Mouse (Mus musculus) embryonic facial prominence, embryonic 10.5 days (tissue): ENCODE measurements around the gene Egfem1. TPM values are rescaled to one million over a fixed set of nuclear protein-coding genes. Genes with fewer than 3 reads are reported as not detected.

Experiments
- DNase-seq: peaks from one replicate; pipeline ENCODE4 v3.0.0-alpha.2; 2017; ENCODE audit warnings: low spot score
- H3K27ac ChIP-seq: fragments of 300-500 bp; sonication (generic); replicated peaks from 2 replicates; pipeline ENCODE4 v1.5.1; 2016; ENCODE audit warnings: mild to moderate bottlenecking
- H3K27me3 ChIP-seq: fragments of 300-500 bp; sonication (generic); replicated peaks from 2 replicates; pipeline ENCODE4 v1.6.1; 2016; ENCODE audit warnings: low read depth, mild to moderate bottlenecking; ENCODE audit not compliant: poor library complexity, severe bottlenecking
- H3K36me3 ChIP-seq: fragments of 300-500 bp; sonication (generic); replicated peaks from 2 replicates; pipeline ENCODE4 v1.6.1; 2016; ENCODE audit warnings: mild to moderate bottlenecking, moderate library complexity
- H3K4me1 ChIP-seq: fragments of 300-500 bp; sonication (generic); 2 replicates; pipeline ENCODE4 v1.6.1; 2016
- H3K4me3 ChIP-seq: fragments of 300-500 bp; sonication (generic); 2 replicates; pipeline ENCODE4 v1.5.1; 2016; ENCODE audit warnings: mild to moderate bottlenecking, moderate library complexity
- H3K9me3 ChIP-seq: fragments of 300-500 bp; sonication (generic); 2 replicates; pipeline ENCODE4 v1.6.1; 2016; ENCODE audit warnings: mild to moderate bottlenecking
- WGBS: fragments of 180-500 bp; shearing (Covaris S2); methylation state at CpG from one replicate; pipeline ENCODE4 v1.1.7; 2016; 5-methylcytosine and 5-hydroxymethylcytosine counted together
- polyA plus RNA-seq: library from polyadenylated mRNA; unstranded; fragments of >200 nt; fragmentation: Nextera tagmentation; extraction: Ambion mirVana; gene quantifications from 2 replicates; pipeline ENCODE4 v1.2.1, GENCODE M21; 2016

The Egfem1 gene
- polyA plus RNA-seq, 1 experiment from 2014 or later = 2.8 TPM

DNA sequence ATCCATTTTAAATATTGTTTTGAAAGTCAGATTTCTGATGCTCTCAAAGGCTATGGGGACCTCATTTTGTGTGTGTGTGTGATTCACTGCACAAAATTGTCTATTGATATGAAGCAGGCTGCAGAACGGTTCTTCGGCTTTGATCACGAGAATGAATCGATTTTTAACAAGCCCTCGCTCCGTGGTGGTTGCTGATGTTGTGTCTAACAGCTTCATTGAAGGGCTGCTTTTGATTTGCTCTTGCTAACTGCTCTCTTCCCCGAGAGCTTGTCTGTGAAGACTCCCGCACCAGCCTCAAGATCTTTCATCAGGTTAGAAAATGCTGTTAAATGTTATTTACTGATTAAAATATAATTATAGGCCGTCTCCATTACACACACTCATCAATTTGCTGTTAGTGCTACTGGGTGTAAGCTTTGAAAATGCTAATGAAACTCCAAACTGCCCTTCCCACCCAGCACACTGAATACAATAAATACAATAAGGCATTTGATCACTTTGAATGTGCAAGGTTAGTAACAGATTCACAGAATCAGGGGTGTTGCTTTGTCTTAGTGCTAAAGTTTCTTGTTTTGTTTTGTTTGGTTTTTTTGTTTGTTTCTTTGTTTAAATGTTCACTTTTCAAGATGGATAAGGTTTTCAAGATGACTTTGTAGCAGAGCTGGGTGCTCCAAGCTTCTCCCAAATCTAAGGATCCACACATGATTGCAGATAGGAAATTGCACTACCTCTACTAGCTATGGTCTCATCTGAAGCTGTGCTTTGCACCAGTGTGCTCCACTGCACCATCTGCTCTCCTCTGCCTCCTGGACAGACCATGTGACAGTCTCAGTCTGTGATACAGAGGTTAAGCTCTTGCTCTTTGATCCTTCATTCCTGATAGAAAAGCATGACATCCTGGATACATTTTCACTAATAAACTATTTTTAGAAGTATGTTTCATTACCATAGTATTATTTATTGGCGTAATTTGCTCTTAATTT, 350.6 kb downstream of the Egfem1 start:
- H3K27me3 ChIP-seq = no peaks in the 10 kb centered on the region
- DNase-seq = no peak
- H3K9me3 ChIP-seq = no peaks in the 10 kb centered on the region
- H3K4me3 ChIP-seq = no peak overlapping the region
- no peaks in the 10 kb centered on the region for H3K36me3 ChIP-seq
- no peaks in the 10 kb centered on the region for H3K4me1 ChIP-seq
- 70% methylated on average over 10 of the region's 10 CpGs for WGBS
- H3K27ac ChIP-seq = no peak overlapping the region

DNA sequence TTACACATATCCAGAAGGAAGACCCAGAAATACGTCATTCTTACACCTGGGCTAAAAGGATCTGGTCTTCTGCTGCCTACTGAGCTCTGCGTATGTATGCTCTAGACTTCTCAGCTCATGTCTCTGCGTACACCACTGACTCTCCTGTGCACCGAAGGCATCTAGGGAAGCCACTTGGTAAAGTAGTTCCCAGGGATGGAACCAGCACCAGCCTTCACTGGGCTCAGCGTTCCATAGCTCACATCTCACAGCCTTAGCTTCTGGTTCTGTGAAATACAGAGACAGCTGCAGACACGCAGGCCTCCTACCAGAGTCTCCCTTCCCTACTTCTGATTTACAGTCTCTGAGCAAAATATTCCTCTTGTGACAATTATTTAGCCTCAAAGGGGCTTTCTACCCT, 361.2 kb downstream of the Egfem1 start:
- no peak overlapping the region for H3K4me3 ChIP-seq
- 88% methylated on average over 6 of the region's 6 CpGs for WGBS
- no peak overlapping the region for H3K27ac ChIP-seq
- no peak for DNase-seq
- H3K36me3 ChIP-seq = no peaks in the 10 kb centered on the region
- H3K9me3 ChIP-seq = no peaks in the 10 kb centered on the region
- H3K4me1 ChIP-seq = peaks cover 3% of the 10 kb centered on the region; the same call in 1 of the 2 replicates
- H3K27me3 ChIP-seq = no peaks in the 10 kb centered on the region

GRCm38 (mm10) chr3:29444661-29445060, 362.8 kb downstream of the Egfem1 start:
- H3K4me1 ChIP-seq = peaks cover 3% of the 10 kb centered on the region; the same call in 1 of the 2 replicates
- DNase-seq = no peak
- no peaks in the 10 kb centered on the region for H3K9me3 ChIP-seq
- H3K36me3 ChIP-seq = no peaks in the 10 kb centered on the region
- no peak overlapping the region for H3K27ac ChIP-seq
- H3K27me3 ChIP-seq = no peaks in the 10 kb centered on the region
- H3K4me3 ChIP-seq = no peak overlapping the region
- 82% methylated on average over 5 of the region's 5 CpGs for WGBS

DNA sequence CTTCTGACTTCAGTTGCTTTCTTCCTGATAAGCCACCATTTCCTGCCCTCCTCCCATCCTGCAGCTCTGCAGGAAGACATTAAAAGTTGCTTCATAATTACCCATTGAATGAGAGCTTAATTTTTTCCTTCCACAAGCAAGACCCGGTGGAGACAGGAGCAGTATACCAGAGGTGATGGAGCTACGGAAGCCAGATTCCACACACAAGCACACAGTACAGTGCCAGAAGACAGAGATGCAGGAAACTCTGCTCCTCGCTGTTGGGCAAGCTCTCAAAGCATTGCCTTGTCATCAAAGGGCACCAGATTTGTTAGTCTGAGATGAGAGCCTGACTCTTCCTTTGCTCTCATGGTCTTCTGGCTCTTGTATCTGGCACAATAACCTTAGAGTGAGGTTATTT, 364.3 kb downstream of the Egfem1 start:
- Histone ChIP-seq H3K36me3 (no peaks in the 10 kb centered on the region), H3K27me3 (no peaks in the 10 kb centered on the region), H3K27ac (no peak overlapping the region), H3K4me1 (peaks cover 3% of the 10 kb centered on the region; the same call in 1 of the 2 replicates), H3K9me3 (no peaks in the 10 kb centered on the region), H3K4me3 (no peak overlapping the region)
- WGBS = 58% methylated on average over 3 of the region's 3 CpGs
- DNase-seq = no peak

DNA sequence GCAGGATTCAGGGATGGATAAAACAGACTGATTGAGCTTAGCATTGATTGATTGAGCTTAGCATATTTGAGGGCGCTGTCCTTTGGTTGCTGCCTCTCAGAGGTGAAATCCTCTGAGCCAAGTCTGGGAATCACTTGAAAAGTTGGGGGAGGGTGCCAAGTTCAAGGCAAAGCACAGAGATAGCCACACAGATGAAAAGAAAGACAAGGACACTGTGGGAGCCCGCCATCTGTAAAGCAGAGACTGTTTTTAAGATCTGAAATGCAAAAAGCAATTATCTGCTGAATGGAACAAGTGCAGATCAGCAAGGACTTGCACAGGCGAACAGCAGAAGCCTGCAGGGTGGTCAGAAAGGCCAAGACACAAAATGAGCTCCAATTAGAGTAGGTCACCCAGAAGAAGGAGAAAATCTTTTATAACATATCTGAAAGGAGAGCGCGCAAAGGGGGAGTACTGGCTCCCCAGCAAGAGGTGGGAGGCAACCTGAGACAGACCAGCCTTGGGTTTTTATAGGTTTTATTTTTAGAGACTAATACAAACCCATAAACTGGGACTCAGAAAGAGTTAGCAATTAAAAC, 367.1 kb downstream of the Egfem1 start:
- no peak overlapping the region for H3K27ac ChIP-seq
- H3K4me1 ChIP-seq = peaks cover 3% of the 10 kb centered on the region; the same call in 1 of the 2 replicates
- H3K27me3 ChIP-seq = no peaks in the 10 kb centered on the region
- no peak overlapping the region for H3K4me3 ChIP-seq
- peak; percentile 10 for DNase-seq
- H3K36me3 ChIP-seq = no peaks in the 10 kb centered on the region
- WGBS = 61% methylated on average over 5 of the region's 5 CpGs
- no peaks in the 10 kb centered on the region for H3K9me3 ChIP-seq

GRCm38 (mm10) chr3:29498211-29498610, 416.4 kb downstream of the Egfem1 start:
- DNase-seq = no peak
- WGBS = 90% methylated on average over 2 of the region's 2 CpGs
- Histone ChIP-seq H3K9me3 (no peaks in the 10 kb centered on the region), H3K27ac (no peak overlapping the region), H3K4me3 (no peak overlapping the region), H3K36me3 (no peaks in the 10 kb centered on the region), H3K27me3 (no peaks in the 10 kb centered on the region), H3K4me1 (peaks cover 6% of the 10 kb centered on the region; the same call in 1 of the 2 replicates)

DNA sequence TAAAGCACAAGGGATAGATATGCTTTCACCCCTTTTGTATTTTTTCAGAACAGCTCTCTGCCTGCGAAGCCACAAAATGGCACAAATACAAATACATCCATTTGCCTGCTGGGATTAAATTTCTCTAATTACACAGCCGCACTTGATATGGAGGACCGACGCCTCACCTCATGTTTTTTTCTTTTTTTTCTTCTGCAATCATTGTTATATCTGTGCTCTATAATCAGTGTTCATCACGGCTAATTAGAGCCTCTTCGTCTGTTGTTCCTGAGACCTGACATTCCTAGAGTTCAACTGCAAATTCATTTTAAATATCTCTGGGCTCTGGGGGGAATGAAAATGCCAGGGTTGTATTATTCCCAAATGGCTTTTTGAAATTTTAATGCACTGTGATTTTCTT, 417.4 kb downstream of the Egfem1 start:
- Histone ChIP-seq H3K4me1 (peaks cover 6% of the 10 kb centered on the region; the same call in 1 of the 2 replicates), H3K4me3 (no peak overlapping the region), H3K27ac (no peak overlapping the region), H3K9me3 (no peaks in the 10 kb centered on the region), H3K36me3 (no peaks in the 10 kb centered on the region), H3K27me3 (no peaks in the 10 kb centered on the region)
- WGBS = 73% methylated on average over 6 of the region's 6 CpGs
- no peak for DNase-seq

GRCm38 (mm10) chr3:29525298-29525962, 443.6 kb downstream of the Egfem1 start:
- DNase-seq = no peak
- WGBS = 88% methylated on average over 11 of the region's 11 CpGs
- Histone ChIP-seq H3K27me3 (no peaks in the 10 kb centered on the region), H3K4me3 (no peak overlapping the region), H3K27ac (no peak overlapping the region), H3K4me1 (no peaks in the 10 kb centered on the region), H3K36me3 (no peaks in the 10 kb centered on the region), H3K9me3 (no peaks in the 10 kb centered on the region)

GRCm38 (mm10) chr3:29525963-29526301, 444.1 kb downstream of the Egfem1 start:
- no peak overlapping the region for H3K4me3 ChIP-seq
- WGBS = 93% methylated on average over 12 of the region's 12 CpGs
- no peaks in the 10 kb centered on the region for H3K27me3 ChIP-seq
- DNase-seq = no peak
- H3K36me3 ChIP-seq = no peaks in the 10 kb centered on the region
- H3K4me1 ChIP-seq = no peaks in the 10 kb centered on the region
- H3K27ac ChIP-seq = no peak overlapping the region
- no peaks in the 10 kb centered on the region for H3K9me3 ChIP-seq

- Histone ChIP-seq H3K27ac (no peak overlapping the region), H3K36me3 (no peaks in the 10 kb centered on the region), H3K4me1 (0 out of 2 replicates have a peak, but pooled peaks cover 3% of the 10 kb centered on the region), H3K4me3 (no peak overlapping the region), H3K27me3 (no peaks in the 10 kb centered on the region), H3K9me3 (no peaks in the 10 kb centered on the region)
- DNase-seq = no peak
- 84% methylated on average over 2 of the region's 2 CpGs for WGBS
These were observed 457.4 kb downstream of the Egfem1 start for GRCm38 (mm10) chr3:29539211-29539610.

- 51% methylated on average over 1 of the region's 1 CpGs for WGBS
- no peak for DNase-seq
These were observed 458.1 kb downstream of the Egfem1 start for GRCm38 (mm10) chr3:29539902-29540301.

GRCm38 (mm10) chr3:29541477-29542079, 459.8 kb downstream of the Egfem1 start:
- 0 out of 2 replicates have a peak, but pooled peaks cover 3% of the 10 kb centered on the region for H3K4me1 ChIP-seq
- no peaks in the 10 kb centered on the region for H3K9me3 ChIP-seq
- 33% methylated on average over 1 of the region's 1 CpGs for WGBS
- no peak overlapping the region for H3K27ac ChIP-seq
- H3K36me3 ChIP-seq = no peaks in the 10 kb centered on the region
- H3K4me3 ChIP-seq = no peak overlapping the region
- no peaks in the 10 kb centered on the region for H3K27me3 ChIP-seq
- DNase-seq = no peak

More at GRCm38 (mm10) chr3:29539902-29540301, 458.1 kb downstream of the Egfem1 start:
- H3K4me3 ChIP-seq = no peak overlapping the region
- no peak overlapping the region for H3K27ac ChIP-seq
- no peaks in the 10 kb centered on the region for H3K9me3 ChIP-seq
- H3K27me3 ChIP-seq = no peaks in the 10 kb centered on the region
- H3K4me1 ChIP-seq = 0 out of 2 replicates have a peak, but pooled peaks cover 3% of the 10 kb centered on the region
- no peaks in the 10 kb centered on the region for H3K36me3 ChIP-seq
